18 mouse cellular contexts compared by ENCODE assay signal in genomic region chr11:71756325-71756724, GRCm38 (mm10). TPM values are rescaled to one million over a fixed set of nuclear protein-coding genes. Genes with fewer than 3 reads are reported as not detected.
DNase-seq lines count a peak whose midpoint lies in the region; ATAC-seq and TF ChIP-seq lines count a peak whose summit lies in the region.
"Had no signal": no experiment of that assay in that cellular context is flagged by ENCODE, and none has a peak within 500 bp of the region (broad histone marks: within the 10 kb centered on the region; RNA-seq: fewer than 3 reads in every experiment).

No protein-coding gene starts in this region.

- H3K9ac ChIP-seq in heart, adult 2 months (ENCODE audit: low read depth, low read length): no peak overlapping the region
- no peak overlapping the region for H3K9ac ChIP-seq in hindbrain, embryonic 12.5 days
- H3K9ac ChIP-seq in midbrain, embryonic 15.5 days: no peak overlapping the region
- H3K9ac ChIP-seq: heart, embryonic 15.5 days; stomach, embryonic 15.5 days had no signal

- no peak for DNase-seq in heart, adult 2 months
- no peak for DNase-seq in heart, adult 11 months
- DNase-seq in layer of hippocampus, adult 9-11 months: no peak
- DNase-seq: adrenal gland, postnatal 36 days; kidney, adult 9 months; lung, postnatal 14 days; right cerebral cortex, adult 18-20 months had no signal

- intact Hi-C loops in heart, adult 2 months (cut with DNase I): loop anchor here (10.0 kb wide), 1 partner anchor 238 kb away; no protein-coding TSS in a partner anchor

- TF ChIP-seq CTCF in heart, adult 2 months (IDR thresholded peaks at IDR 0.05): no peak
- no peak for TF ChIP-seq CTCF in cortical plate, adult 2 months (IDR thresholded peaks at IDR 0.05; ENCODE audit: extremely low read depth, insufficient read depth, low read length)

- H3K4me1 ChIP-seq in heart, adult 2 months (ENCODE audit: control insufficient read depth, insufficient read depth, low read length): peaks cover 11% of the 10 kb centered on the region
- H3K4me1 ChIP-seq in cortical plate, adult 2 months (ENCODE audit: control insufficient read depth, insufficient read depth, low read length): peaks cover 6% of the 10 kb centered on the region
- peaks cover 90% of the 10 kb centered on the region for H3K4me1 ChIP-seq in hindbrain, embryonic 12.5 days
- peaks cover 84% of the 10 kb centered on the region for H3K4me1 ChIP-seq in midbrain, embryonic 15.5 days

- no peak for TF ChIP-seq EP300 in heart, adult 2 months (IDR thresholded peaks at IDR 0.05; ENCODE audit: insufficient read depth, low read depth, low read length)

- no peak for ATAC-seq in hindbrain, embryonic 12.5 days (ENCODE audit: low FRiP score)
- ATAC-seq in midbrain, embryonic 15.5 days (replicated peaks): no peak
- no peak for ATAC-seq in inflammation-experienced regulatory T-cells, adult 6 months
- ATAC-seq: CD4-positive, CD25-positive, alpha-beta regulatory T cell, adult 4 months had no signal

- no peak overlapping the region for H3K4me3 ChIP-seq in heart, adult 2 months
- no peak overlapping the region for H3K4me3 ChIP-seq in cortical plate, adult 2 months (ENCODE audit: insufficient read depth, low read length)
- H3K4me3 ChIP-seq in hindbrain, embryonic 12.5 days: no peak overlapping the region
- no peak overlapping the region for H3K4me3 ChIP-seq in midbrain, embryonic 15.5 days
- H3K4me3 ChIP-seq: heart, embryonic 15.5 days; stomach, embryonic 15.5 days had no signal

- no peaks in the 10 kb centered on the region for H3K9me3 ChIP-seq in hindbrain, embryonic 12.5 days (replicated peaks)
- H3K9me3 ChIP-seq in midbrain, embryonic 15.5 days: no peaks in the 10 kb centered on the region
- H3K9me3 ChIP-seq: heart, embryonic 15.5 days; stomach, embryonic 15.5 days had no signal

- peaks cover 6% of the 10 kb centered on the region for H3K36me3 ChIP-seq in heart, adult 2 months (ENCODE audit: control insufficient read depth, insufficient read depth, low read length)
- peaks cover 14% of the 10 kb centered on the region; the same call in 1 of the 2 replicates for H3K36me3 ChIP-seq in hindbrain, embryonic 12.5 days
- H3K36me3 ChIP-seq in midbrain, embryonic 15.5 days (replicated peaks): 0 out of 2 replicates have a peak, but pooled peaks cover 3% of the 10 kb centered on the region
- H3K36me3 ChIP-seq: heart, embryonic 15.5 days; stomach, embryonic 15.5 days had no signal

- H3K4me2 ChIP-seq in hindbrain, embryonic 12.5 days (replicated peaks): no peak overlapping the region
- no peak overlapping the region for H3K4me2 ChIP-seq in midbrain, embryonic 15.5 days
- H3K4me2 ChIP-seq: heart, embryonic 15.5 days; stomach, embryonic 15.5 days had no signal

- no peaks in the 10 kb centered on the region for H3K27me3 ChIP-seq in heart, adult 2 months (ENCODE audit: control insufficient read depth, insufficient read depth, low read length)
- no peaks in the 10 kb centered on the region; the same call in 1 of the 2 replicates for H3K27me3 ChIP-seq in hindbrain, embryonic 12.5 days
- H3K27me3 ChIP-seq in midbrain, embryonic 15.5 days (replicated peaks): no peaks in the 10 kb centered on the region

- peak overlapping the region; percentile 20; the same call in 1 of the 2 replicates for H3K27ac ChIP-seq in heart, adult 2 months
- 0 out of 2 replicates have a peak overlapping the region, but pooled peaks have one; percentile 35 for H3K27ac ChIP-seq in cortical plate, adult 2 months (ENCODE audit: insufficient read depth, low read length)
- peak overlapping the region; percentile 92 for H3K27ac ChIP-seq in hindbrain, embryonic 12.5 days
- H3K27ac ChIP-seq in midbrain, embryonic 15.5 days: peak overlapping the region; percentile 32
- H3K27ac ChIP-seq: heart, embryonic 15.5 days; stomach, embryonic 15.5 days had no signal

- H3K79me2 ChIP-seq in heart, adult 2 months (replicated peaks; ENCODE audit: control insufficient read depth, insufficient read depth, low read length): no peaks in the 10 kb centered on the region

- no peak for TF ChIP-seq POLR2A in heart, adult 2 months (IDR thresholded peaks at IDR 0.05; ENCODE audit: insufficient read depth, low read depth, low read length)
- no peak for TF ChIP-seq POLR2A in cortical plate, adult 2 months (IDR thresholded peaks at IDR 0.05; ENCODE audit: extremely low read depth, insufficient read depth, low read length)

- 25% methylated on average over 3 of the region's 3 CpGs for WGBS in heart, adult 2 months
- WGBS in hindbrain, embryonic 12.5 days: 43% methylated on average over 3 of the region's 3 CpGs
- 21% methylated on average over 3 of the region's 3 CpGs for WGBS in midbrain, embryonic 15.5 days

RNA-seq across cellular contexts. Expression of gene Wscd1, which starts 6.6 kb away (rescaled TPM):
- 10 to 100 TPM in 1 of 2 experiments, 1 to 10 TPM in 1; 7.3 to 10.2 TPM for total RNA-seq in heart, adult 2 months (2021)
- polyA plus RNA-seq in heart, adult 2 months (2012; rRNA removed): 6.8 and 9.1 TPM in 2 replicates
- polyA plus RNA-seq in cortical plate, adult 2 months (2012; rRNA removed): 66.6 TPM in 2 replicates
- 55.6 and 55.7 TPM in 2 replicates for polyA plus RNA-seq in hindbrain, embryonic 12.5 days (2016; fragmentation: Nextera tagmentation; extraction: Ambion mirVana)
- polyA plus RNA-seq in midbrain, embryonic 15.5 days (2015; fragmentation: Nextera tagmentation; extraction: Ambion mirVana): 86.4 and 95.0 TPM in 2 replicates
- not detected for polyA plus RNA-seq in inflammation-experienced regulatory T-cells, adult 6 months (2017; shearing (Covaris generic))
- total RNA-seq: granulocyte monocyte progenitor cell, adult 5-6 weeks; megakaryocyte-erythroid progenitor cell, adult 5-6 weeks; MEL; neutrophil, adult 5-6 weeks had no signal
- polyA plus RNA-seq: CD4-positive, CD25-positive, alpha-beta regulatory T cell, adult 4 months had no signal

Comparison
In these comparisons a context has a peak if more than half of its experiments do, and no peak if none do; other contexts are left out.
1. H3K27ac ChIP-seq: peak in every context shown above with its lines; median percentile 92 in hindbrain, embryonic 12.5 days; 35 in cortical plate, adult 2 months; 32 in midbrain, embryonic 15.5 days; 20 in heart, adult 2 months.